Mouse (Mus musculus) frontal cortex, adult 2 months (tissue): Measurements from ENCODE around the gene Hax1. TPM values are rescaled to one million over a fixed set of nuclear protein-coding genes. Genes with fewer than 3 reads are reported as not detected.
A peak's percentile ranks its signal among the peaks of the same experiment; 100 is the strongest.

Experiments
- DNase-seq, 2 experiments: peaks; one replicate each; pipeline ENCODE4 v3.0.0; 2022; ENCODE audit warnings: low spot score in 1 of 2; ENCODE audit errors: extremely low spot score in 1 of 2
- polyA plus RNA-seq: library from polyadenylated mRNA; depleted of rRNA; stranded (reverse); fragments of >200 nt; gene quantifications from 2 replicates; pipeline ENCODE4 v1.2.3, GENCODE M21; 2012; rRNA removed

Hax1 gene
- polyA plus RNA-seq, 1 experiment = 88.0 TPM

DNA sequence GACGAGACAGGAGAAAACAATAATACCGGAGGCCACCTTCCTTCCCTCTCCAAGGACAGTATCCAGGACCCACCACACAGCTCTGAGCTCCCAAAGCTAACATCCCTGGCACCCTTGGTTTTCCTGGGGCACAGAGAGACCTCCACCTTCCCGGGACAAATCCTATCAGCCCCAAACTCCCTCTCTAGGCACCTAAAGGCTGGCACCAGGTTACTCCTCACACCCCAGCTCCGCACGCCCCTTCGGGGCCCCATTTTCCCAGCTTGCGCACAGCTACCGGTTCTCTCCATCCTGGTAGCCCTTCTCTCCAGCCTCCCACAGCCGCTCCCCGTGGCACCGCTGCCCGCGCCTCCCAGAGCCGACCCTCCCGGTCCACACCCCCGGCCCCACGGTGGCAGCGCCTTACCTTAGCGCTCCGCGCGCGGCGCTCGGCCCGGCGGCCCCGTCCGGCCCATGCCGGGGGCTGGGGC is 35.8 kb downstream of the Hax1 start:
- DNase-seq = no peak

GRCm38 (mm10) chr3:89962059-89962750 is 36.4 kb downstream of the Hax1 start:
- no peak for DNase-seq

DNA sequence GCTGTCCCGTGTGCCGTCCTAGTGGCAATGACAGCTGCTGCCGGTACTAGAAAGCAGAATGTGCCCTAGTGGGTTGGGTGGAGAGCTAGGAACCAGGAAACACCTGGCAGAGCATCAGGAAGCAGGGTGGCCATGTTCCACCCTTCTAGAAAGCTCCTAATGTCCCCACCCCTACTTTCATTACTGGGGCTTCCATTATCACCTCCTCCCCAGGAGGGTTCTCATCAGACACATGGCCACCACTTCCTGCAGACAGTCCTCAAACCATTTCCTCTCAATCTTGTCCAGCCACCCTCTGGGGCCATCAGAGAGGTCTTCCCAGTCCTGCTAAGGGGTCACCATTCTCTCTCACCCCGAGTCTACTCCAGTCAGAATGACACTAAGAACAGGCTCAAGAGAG is 37.1 kb downstream of the Hax1 start:
- DNase-seq = no peak

DNA sequence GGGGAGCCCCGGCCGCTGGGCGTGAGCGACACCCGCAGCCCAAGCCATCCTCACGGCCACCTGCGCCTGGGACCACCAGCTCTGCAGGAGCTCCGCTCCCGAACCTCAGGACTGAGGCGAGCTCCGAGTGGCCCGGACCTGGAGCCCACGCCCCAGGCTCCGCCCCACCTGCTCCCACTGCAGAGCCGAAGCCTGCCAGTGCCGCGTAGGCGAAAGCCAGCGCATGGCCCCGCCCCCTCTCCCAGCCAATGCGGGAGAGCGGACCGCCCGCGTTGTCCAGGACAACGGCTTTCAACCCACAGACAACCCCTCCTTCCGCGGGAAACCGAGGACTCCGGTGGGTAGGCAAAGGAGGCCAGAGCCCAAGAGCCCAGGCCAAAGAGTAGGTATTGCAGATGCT is 38.1 kb downstream of the Hax1 start:
- peak; percentile 92 to 96 for DNase-seq

- peak; percentile 79 to 83 for DNase-seq
These were observed 39.1 kb downstream of the Hax1 start for GRCm38 (mm10) chr3:89959435-89959834.

- no peak for DNase-seq
These were observed 40.7 kb downstream of the Hax1 start for GRCm38 (mm10) chr3:89957880-89958279.

DNA sequence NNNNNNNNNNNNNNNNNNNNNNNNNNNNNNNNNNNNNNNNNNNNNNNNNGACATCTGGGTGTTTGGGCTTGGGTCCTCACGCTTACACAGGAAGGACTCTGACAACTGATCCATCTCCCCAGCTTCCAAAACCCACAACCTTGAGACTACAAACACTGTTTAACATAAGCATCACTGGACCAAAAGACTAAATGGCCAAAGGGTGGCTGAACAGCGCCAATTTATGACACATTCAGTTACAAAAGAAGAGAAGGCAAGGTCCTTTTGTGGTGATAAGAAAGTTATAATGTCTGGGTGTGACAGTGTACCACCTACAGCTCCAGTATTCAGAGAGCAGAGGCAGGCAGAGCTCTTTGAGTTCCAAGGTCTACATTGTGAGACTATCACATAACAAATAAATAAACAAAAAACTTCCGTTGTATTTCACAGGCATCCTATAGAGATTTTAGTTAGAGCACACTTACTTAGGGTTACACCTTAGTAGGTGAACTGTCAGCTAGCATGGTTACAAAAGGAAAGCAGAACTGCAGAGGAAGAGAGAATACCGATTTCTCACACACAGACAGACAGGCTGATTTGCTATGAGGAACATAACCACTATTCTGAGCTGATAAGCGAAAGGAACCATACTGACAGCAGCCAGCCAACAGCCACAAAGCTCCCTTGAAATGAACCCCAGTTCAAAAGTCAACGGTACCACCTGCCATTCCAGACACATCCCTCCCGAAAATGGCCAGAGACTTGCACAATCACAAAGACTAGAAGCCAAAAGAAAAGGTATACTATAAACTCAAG is 42.2 kb downstream of the Hax1 start:
- no peak for DNase-seq

DNA sequence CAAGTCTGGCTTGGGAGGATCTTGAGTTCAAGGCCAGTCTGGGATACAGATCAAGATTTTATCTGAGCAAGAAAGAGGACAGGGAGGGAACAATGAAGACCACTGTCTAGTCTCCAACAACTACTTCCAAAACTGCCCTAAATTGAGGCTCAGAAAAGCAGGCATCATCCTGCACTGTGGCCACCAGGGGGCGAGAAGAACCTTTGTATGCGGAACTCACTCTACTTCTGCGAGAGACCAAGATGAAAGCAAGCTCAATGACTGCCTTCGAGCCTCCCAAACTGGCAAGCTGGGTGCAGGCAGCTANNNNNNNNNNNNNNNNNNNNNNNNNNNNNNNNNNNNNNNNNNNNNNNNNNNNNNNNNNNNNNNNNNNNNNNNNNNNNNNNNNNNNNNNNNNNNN is 45.2 kb downstream of the Hax1 start:
- DNase-seq = peak in 1 of 2 experiments; percentile 87

- peak; percentile 70 to 86 for DNase-seq
These were observed 49.9 kb downstream of the Hax1 start for GRCm38 (mm10) chr3:89948655-89949054.

GRCm38 (mm10) chr3:89948021-89948420 is 50.6 kb downstream of the Hax1 start:
- no peak for DNase-seq

Other genes with a start within 250 kb of the Hax1 start
- 24.8 and 26.7 TPM in 2 replicates for gene Chrnb2, start 234.1 kb downstream of the Hax1 start, polyA plus RNA-seq
- gene Ube2q1, start 225.2 kb downstream of the Hax1 start, polyA plus RNA-seq = 56.9 and 58.0 TPM in 2 replicates
- 2.0 and 2.4 TPM in 2 replicates for gene She, start 167.4 kb downstream of the Hax1 start, polyA plus RNA-seq
- 1.7 and 2.3 TPM in 2 replicates for gene Il6ra, start 85.6 kb downstream of the Hax1 start, polyA plus RNA-seq
- gene Atp8b2, start 35.3 kb downstream of the Hax1 start, polyA plus RNA-seq = 104 and 105 TPM in 2 replicates
- 93.9 and 94.1 TPM in 2 replicates for gene 4933434E20Rik, start 52.9 kb upstream of the Hax1 start, polyA plus RNA-seq
- 106 and 121 TPM in 2 replicates for gene Ubap2l, start 53.8 kb upstream of the Hax1 start, polyA plus RNA-seq
- 166 and 178 TPM in 2 replicates for gene Tpm3, start 73.9 kb upstream of the Hax1 start, polyA plus RNA-seq
- 0.40 and 0.42 TPM in 2 replicates for gene Nup210l, start 105.4 kb upstream of the Hax1 start, polyA plus RNA-seq
- gene Rps27, start 214.9 kb upstream of the Hax1 start, polyA plus RNA-seq = 971 and 1,230 TPM in 2 replicates
- 11.2 TPM in 2 replicates for gene Rab13, start 214.9 kb upstream of the Hax1 start, polyA plus RNA-seq
- 52.7 and 57.6 TPM in 2 replicates for gene Jtb, start 232.8 kb upstream of the Hax1 start, polyA plus RNA-seq
- 0.29 and 0.38 TPM in 2 replicates for gene Creb3l4, start 244.7 kb upstream of the Hax1 start, polyA plus RNA-seq
- gene Slc39a1, start 249.4 kb upstream of the Hax1 start, polyA plus RNA-seq = 33.7 and 36.1 TPM in 2 replicates